Mouse (Mus musculus): Measurements from ENCODE around the gene Uaca.

Gene Uaca

GRCm38 (mm10) chr9:60794210-60794840 lies at the start of gene Uaca:
Gene Uaca (plus strand): TSS chr9:60794542.
- DNase-seq (ENCODE audit: low read depth, low spot score) = no peak

GRCm38 (mm10) chr9:60744971-60745370 lies 49.4 kb upstream of the Uaca start:
- no peak for DNase-seq (ENCODE audit: low read depth, low spot score)

GRCm38 (mm10) chr9:60746561-60746960 lies 47.8 kb upstream of the Uaca start:
- no peak for DNase-seq (ENCODE audit: low read depth, low spot score)

DNA sequence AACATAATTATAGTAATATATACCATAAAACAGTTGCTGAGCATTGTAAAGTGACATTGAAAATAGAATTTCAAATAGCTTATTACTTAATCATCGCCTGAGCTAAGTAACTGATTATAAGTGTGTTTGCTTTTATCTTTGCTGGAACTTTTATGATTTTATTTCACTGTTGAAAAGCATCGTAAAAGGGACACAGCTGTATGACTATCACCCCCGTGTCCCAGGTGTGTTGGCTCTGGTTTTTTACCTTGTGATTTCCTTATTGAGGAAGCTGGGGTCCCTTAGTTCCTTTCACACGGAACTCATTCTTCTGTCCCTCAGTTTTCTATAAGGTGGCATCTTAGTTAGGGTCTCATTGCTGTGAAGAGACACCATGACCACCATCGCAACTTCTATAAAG lies 46.7 kb upstream of the Uaca start:
- DNase-seq (ENCODE audit: low read depth, low spot score) = no peak

DNA sequence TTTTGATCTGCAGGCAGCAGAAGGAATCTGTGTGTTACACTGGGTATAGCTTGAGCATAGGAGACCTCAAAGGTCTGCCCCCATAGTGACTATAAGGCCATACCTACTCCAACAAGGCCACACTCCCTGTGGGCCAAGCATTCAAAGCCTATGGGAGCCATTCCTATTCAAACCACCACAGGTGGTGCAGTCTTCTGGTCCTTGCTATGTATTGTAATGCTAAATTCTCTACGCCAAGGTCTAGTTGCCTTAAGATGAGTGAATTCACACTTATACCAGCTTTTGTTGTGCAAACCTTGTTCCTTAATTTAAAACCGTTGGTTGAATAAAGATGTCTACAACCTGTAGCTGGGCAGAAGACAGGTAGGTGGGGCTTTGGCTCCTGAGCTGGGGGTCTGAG lies 46.2 kb upstream of the Uaca start:
- DNase-seq (ENCODE audit: low read depth, low spot score) = no peak

GRCm38 (mm10) chr9:60749105-60749504 lies 45.2 kb upstream of the Uaca start:
- peak; percentile 4 for DNase-seq (ENCODE audit: low read depth, low spot score)

GRCm38 (mm10) chr9:60751098-60751497 lies 43.2 kb upstream of the Uaca start:
- DNase-seq (ENCODE audit: low read depth, low spot score) = no peak

- DNase-seq (ENCODE audit: low read depth, low spot score) = no peak
These were observed 42.4 kb upstream of the Uaca start for GRCm38 (mm10) chr9:60751971-60752370.

GRCm38 (mm10) chr9:60752636-60753035 lies 41.7 kb upstream of the Uaca start:
- DNase-seq (ENCODE audit: low read depth, low spot score) = no peak

DNA sequence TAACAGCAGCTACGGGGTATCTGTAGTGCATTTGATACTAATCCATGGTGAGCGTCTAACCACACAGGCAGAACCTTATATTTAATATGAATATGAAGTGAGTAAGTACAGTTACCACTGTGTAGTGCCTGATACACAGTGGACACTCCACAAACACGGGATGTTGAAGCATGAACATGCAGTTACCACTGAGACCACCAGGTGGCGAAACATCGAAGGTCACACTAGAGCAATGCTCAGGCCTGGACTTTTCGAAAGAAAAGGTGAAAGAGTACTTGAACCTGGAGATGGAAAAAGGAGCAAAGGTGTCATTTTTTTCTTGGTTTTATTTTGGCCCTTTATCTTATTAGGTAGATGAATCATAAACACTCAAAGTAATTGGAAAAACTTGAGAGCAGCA lies 38.1 kb upstream of the Uaca start:
- peak; percentile 5 for DNase-seq (ENCODE audit: low read depth, low spot score)

- DNase-seq (ENCODE audit: low read depth, low spot score) = no peak
These were observed 37.2 kb upstream of the Uaca start for GRCm38 (mm10) chr9:60756866-60757740.

- DNase-seq (ENCODE audit: low read depth, low spot score) = no peak
These were observed 36.5 kb upstream of the Uaca start for GRCm38 (mm10) chr9:60757817-60758216.

GRCm38 (mm10) chr9:60759436-60760007 lies 34.8 kb upstream of the Uaca start:
- no peak for DNase-seq (ENCODE audit: low read depth, low spot score)

- DNase-seq (ENCODE audit: low read depth, low spot score) = no peak
These were observed 29.2 kb upstream of the Uaca start for GRCm38 (mm10) chr9:60765181-60765580.

DNA sequence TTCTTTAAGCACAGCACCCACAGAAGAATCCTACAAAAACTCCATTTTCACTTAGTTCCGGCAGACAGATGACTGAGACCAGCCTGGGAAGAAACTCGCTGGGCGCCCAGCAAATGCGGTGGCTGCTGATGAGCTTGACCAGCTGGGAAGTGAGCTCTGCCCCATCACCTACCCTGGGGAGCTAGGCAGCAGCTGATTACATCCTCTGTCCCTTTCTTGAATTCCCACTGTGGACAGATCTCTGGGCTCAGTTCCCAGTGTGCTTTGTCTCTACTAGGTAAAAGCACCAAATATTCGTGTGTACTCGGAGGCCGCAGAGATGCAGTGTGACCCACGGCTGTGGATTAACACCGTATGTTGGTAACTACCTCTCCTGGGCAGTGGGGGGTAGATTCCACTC lies 25.9 kb upstream of the Uaca start:
- no peak for DNase-seq (ENCODE audit: low read depth, low spot score)

DNA sequence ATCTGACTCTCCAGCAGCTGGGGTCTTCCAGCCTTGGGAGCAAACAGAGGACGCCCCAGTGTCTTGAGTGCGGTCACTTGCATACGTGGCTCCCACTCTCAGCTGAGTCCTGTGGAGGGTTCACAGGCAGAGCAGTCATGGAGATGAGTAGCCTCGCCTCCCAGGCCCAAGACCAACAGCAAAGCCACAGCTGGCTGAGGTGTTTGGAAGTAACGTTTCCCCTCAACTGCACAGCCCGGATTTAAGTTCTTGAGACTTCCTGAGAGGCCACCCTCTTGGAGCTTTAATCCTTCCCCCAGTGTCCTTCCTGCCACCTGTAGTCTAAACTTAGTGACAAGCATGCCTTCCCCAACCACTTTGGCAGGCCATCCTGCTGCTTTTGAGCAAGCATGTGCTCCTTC lies 24.6 kb upstream of the Uaca start:
- no peak for DNase-seq (ENCODE audit: low read depth, low spot score)

DNA sequence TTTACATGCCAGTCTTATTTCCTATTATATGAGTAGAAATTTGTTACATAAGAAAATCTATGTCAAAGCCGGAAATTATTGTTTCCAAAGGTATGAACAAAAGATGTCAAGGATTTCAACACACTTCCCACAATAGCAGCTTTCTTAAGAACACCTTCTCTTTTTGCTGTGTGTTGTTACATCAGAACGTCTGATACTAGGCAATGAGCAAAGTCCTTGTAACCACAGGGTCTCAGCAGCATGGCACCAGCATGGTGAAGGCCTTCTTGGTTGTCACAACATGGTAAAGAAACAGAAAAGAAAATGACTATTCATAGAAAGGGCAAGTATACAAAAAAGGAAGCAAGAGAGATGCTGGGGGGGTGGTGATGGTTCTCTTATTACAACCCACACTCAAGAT lies 20.6 kb upstream of the Uaca start:
- no peak for DNase-seq (ENCODE audit: low read depth, low spot score)

- no peak for DNase-seq (ENCODE audit: low read depth, low spot score)
These were observed 17.4 kb upstream of the Uaca start for GRCm38 (mm10) chr9:60776899-60777298.

GRCm38 (mm10) chr9:60782057-60782789 lies 12.1 kb upstream of the Uaca start:
- no peak for DNase-seq (ENCODE audit: low read depth, low spot score)

DNA sequence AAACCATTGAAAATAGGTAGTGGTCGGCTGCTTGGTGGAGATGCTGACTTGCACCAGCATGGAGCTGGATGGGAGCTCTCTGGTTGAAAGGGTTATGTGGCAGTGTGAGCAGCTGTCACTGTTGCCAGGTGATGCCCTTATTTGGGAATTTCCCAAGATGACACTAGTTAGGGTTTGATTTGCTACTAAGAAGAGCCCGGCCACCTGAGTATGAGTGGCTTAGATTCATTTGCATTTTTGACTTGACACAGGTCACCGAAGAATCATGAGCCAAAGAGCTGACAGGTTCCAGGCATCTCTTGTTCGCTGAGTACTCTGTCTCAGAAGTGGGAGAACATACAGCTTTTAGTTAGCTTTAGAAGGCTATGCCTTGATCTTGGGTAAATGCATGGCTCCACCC lies 9.3 kb upstream of the Uaca start:
- DNase-seq (ENCODE audit: low read depth, low spot score) = no peak

DNA sequence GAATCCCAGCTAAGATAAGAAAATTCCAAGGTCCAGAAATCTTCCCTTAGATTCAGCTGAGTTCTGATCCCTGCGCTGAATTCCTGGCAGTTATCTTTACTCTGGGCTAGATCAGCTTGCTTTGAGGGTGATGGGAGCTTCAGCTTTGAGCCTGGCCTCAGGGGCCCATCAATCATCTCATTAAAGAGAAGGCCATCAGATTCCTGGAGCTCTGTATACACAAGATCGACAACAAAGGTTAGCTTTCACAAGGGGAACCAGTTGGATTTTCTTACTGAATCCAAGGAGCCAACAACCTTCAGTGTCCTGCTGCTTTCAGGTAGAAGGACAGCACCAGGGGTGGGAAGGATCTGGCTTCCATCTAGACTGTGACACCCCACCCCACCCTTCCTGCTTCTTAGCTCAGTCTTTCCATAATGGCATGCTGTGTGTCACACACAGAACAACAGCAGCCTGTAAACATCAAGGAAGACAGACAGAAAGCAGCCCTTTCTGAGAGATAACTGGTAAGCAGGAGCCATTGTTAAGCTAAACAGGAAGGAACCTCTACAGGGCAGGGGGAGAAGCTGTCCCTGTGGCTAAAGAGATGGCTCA lies 6.7 kb upstream of the Uaca start:
- no peak for DNase-seq (ENCODE audit: low read depth, low spot score)

DNA sequence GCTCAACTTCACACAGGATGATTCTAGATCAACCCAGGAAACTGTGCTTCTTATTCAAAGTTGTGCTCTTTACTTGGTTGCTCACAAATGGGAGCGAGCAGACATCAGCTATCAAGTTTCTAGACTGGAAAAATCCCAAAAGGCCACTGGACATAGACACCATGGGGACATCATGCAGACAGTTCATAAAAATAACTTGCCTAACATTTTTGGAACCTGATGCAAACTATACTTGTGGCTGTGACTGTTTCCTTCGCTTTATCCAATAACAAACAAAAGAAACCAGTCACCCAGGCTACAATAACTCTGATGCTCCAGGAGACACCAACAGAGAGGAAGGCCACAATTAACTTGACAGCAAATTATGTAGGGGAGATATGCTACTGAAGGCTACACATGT lies 4.1 kb upstream of the Uaca start:
- DNase-seq (ENCODE audit: low read depth, low spot score) = no peak

Measured in c-Kit-negative CD71-positive TER-119-positive erythroid progenitor cells, embryonic 14.5 days (primary cell).